Mouse (Mus musculus): ENCODE measurements around the gene Fto. TPM values are rescaled to one million over a fixed set of nuclear protein-coding genes. Genes with fewer than 3 reads are reported as not detected.

Fto gene
- polyA plus RNA-seq, 1 experiment from 2014 or later: 86.9 TPM

DNA sequence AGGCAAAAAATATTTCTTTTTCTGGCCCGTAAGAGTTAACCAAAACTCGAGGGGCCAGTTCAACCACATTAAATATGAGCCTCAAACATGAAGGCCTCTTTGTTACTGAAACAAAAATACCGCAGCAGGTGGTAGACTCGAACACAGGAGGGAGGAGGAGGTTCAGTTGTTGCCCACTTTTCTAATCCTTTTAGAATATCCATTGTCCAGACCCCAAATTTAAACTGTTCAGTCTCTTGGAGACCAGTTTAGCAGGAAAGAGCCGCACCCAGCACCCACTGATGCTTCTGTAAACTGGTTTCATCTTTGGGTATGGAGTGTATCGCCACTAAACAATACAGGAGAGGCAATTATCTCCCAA is 196.6 kb downstream of the Fto start:
- Histone ChIP-seq H3K4me2 (no peak overlapping the region), H3K4me3 (replicated peaks) (no peak overlapping the region), H3K9me3 (replicated peaks) (no peaks in the 10 kb centered on the region), H3K9ac (no peak overlapping the region), H3K27ac (no peak overlapping the region), H3K27me3 (no peaks in the 10 kb centered on the region), H3K4me1 (peaks cover 50% of the 10 kb centered on the region), H3K36me3 (no peaks in the 10 kb centered on the region)
- no peak for ATAC-seq (replicated peaks; ENCODE audit: low FRiP score)
- 78% methylated on average over 6 of the region's 6 CpGs for WGBS

- no peak overlapping the region for H3K4me2 ChIP-seq
- no peaks in the 10 kb centered on the region for H3K36me3 ChIP-seq
- H3K9ac ChIP-seq: no peak overlapping the region
- no peaks in the 10 kb centered on the region for H3K9me3 ChIP-seq (replicated peaks)
- peaks cover 52% of the 10 kb centered on the region for H3K4me1 ChIP-seq
- H3K27ac ChIP-seq: no peak overlapping the region
- H3K27me3 ChIP-seq: no peaks in the 10 kb centered on the region
- WGBS: 57% methylated on average over 5 of the region's 5 CpGs
- no peak for ATAC-seq (replicated peaks; ENCODE audit: low FRiP score)
- H3K4me3 ChIP-seq (replicated peaks): no peak overlapping the region
Observed at GRCm38 (mm10) chr8:91510716-91511115, 197.4 kb downstream of the Fto start.

GRCm38 (mm10) chr8:91511943-91512342 is 198.6 kb downstream of the Fto start:
- Histone ChIP-seq H3K27ac (no peak overlapping the region), H3K9me3 (replicated peaks) (no peaks in the 10 kb centered on the region), H3K27me3 (no peaks in the 10 kb centered on the region), H3K9ac (no peak overlapping the region), H3K4me3 (replicated peaks) (no peak overlapping the region), H3K4me1 (peaks cover 53% of the 10 kb centered on the region), H3K36me3 (no peaks in the 10 kb centered on the region), H3K4me2 (no peak overlapping the region)
- WGBS: 95% methylated on average over 4 of the region's 4 CpGs
- no peak for ATAC-seq (replicated peaks; ENCODE audit: low FRiP score)

DNA sequence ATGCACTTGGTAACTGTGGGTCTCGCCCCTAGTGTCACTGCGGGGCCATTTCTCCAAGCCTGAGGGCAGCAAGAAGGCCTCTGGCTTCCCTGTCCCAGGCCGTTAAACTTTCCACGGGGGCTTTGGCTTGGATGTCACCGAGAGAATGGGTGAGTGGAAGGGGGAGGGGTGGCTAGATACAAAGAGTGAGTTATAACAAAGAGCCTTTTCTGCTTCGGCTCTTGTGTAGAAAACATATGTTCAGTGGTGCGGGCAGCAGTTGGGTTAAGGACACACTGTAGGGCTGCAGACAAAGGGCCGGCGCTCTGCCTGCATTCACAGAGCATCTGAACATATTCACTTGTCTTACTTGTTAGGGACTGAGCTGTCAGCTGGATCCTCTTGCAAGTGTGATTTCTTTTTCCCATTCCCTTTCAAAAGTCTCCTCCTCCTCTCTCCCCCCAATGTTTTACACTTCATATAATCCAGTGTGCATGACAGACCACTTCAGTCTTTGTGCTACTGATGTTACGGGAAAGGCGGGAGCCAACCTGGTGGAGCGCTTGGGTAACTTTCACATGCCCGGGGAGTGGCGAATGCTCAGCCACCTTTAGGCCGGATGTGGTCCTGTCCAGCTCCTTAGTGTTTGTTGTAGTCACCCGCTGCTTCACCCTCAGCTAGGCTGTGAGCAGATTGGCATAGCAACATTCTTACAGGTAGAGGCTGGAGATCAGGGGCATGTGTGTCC is 201.6 kb downstream of the Fto start:
- Histone ChIP-seq H3K27ac (peak overlapping the region; percentile 43), H3K4me1 (peaks cover 50% of the 10 kb centered on the region), H3K27me3 (no peaks in the 10 kb centered on the region), H3K9ac (no peak overlapping the region), H3K4me2 (no peak overlapping the region), H3K4me3 (replicated peaks) (no peak overlapping the region), H3K36me3 (no peaks in the 10 kb centered on the region), H3K9me3 (replicated peaks) (no peaks in the 10 kb centered on the region)
- peak; percentile 55 for ATAC-seq (replicated peaks; ENCODE audit: low FRiP score)
- WGBS: 48% methylated on average over 16 of the region's 16 CpGs

- no peak overlapping the region for H3K9ac ChIP-seq
- no peaks in the 10 kb centered on the region for H3K9me3 ChIP-seq (replicated peaks)
- H3K4me2 ChIP-seq: no peak overlapping the region
- no peaks in the 10 kb centered on the region for H3K27me3 ChIP-seq
- peak; percentile 68 for ATAC-seq (replicated peaks; ENCODE audit: low FRiP score)
- 17% methylated on average over 7 of the region's 7 CpGs for WGBS
- peak overlapping the region; percentile 39; the same call in 1 of the 2 replicates for H3K27ac ChIP-seq
- no peak overlapping the region for H3K4me3 ChIP-seq (replicated peaks)
- peaks cover 50% of the 10 kb centered on the region for H3K4me1 ChIP-seq
- no peaks in the 10 kb centered on the region for H3K36me3 ChIP-seq
Observed at GRCm38 (mm10) chr8:91516422-91516821, 203.1 kb downstream of the Fto start.

DNA sequence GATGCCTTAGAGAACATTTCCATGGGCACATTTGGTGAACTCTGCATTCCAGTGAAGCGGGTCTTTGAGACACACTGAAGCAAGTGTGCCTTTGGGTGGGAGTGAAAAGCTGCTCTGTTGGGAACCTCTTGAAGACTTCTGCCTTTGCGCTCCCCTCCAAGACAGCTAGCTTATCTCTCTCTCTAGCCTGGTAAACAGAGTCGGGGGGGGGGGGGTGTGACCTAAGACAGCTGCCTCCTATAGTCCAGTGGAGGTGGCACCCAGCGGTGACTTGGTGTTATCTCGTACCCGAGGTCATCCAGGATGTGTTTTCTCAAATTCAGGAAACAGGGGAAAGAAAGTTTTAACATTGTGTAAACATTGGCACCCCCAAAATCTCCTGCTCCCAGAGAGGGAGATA is 204.8 kb downstream of the Fto start:
- H3K4me3 ChIP-seq (replicated peaks): no peak overlapping the region
- ATAC-seq (replicated peaks; ENCODE audit: low FRiP score): no peak
- H3K9ac ChIP-seq: no peak overlapping the region
- H3K36me3 ChIP-seq: no peaks in the 10 kb centered on the region
- H3K4me1 ChIP-seq: peaks cover 65% of the 10 kb centered on the region
- WGBS: 28% methylated on average over 6 of the region's 6 CpGs
- peaks cover 5% of the 10 kb centered on the region for H3K27me3 ChIP-seq
- no peak overlapping the region for H3K27ac ChIP-seq
- no peaks in the 10 kb centered on the region for H3K9me3 ChIP-seq (replicated peaks)
- H3K4me2 ChIP-seq: no peak overlapping the region

DNA sequence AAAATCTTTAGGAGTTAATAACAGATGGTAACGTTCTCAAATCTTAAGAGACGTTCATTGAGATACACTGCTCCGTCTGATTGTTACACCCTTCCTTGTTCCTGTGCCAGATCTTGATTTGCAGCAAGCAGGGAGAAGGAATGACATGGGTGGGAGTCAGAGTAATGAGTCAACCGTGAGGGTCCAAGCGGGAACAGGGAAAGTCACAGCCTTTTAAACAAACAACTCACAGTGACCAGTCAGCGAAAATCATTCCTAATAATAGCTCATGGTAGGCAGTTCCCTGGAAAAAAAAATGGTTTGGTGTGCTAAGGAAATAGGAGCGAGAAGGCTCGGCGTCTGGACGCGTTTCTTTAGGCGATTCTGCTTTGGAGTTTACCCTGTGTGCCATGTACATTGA is 208.9 kb downstream of the Fto start:
- H3K27me3 ChIP-seq: peaks cover 16% of the 10 kb centered on the region
- no peaks in the 10 kb centered on the region for H3K9me3 ChIP-seq (replicated peaks)
- 32% methylated on average over 12 of the region's 12 CpGs for WGBS
- H3K4me1 ChIP-seq: peaks cover 66% of the 10 kb centered on the region
- H3K4me3 ChIP-seq (replicated peaks): no peak overlapping the region
- ATAC-seq (replicated peaks; ENCODE audit: low FRiP score): no peak
- no peak overlapping the region for H3K9ac ChIP-seq
- H3K4me2 ChIP-seq: no peak overlapping the region
- no peak overlapping the region for H3K27ac ChIP-seq
- H3K36me3 ChIP-seq: no peaks in the 10 kb centered on the region

DNA sequence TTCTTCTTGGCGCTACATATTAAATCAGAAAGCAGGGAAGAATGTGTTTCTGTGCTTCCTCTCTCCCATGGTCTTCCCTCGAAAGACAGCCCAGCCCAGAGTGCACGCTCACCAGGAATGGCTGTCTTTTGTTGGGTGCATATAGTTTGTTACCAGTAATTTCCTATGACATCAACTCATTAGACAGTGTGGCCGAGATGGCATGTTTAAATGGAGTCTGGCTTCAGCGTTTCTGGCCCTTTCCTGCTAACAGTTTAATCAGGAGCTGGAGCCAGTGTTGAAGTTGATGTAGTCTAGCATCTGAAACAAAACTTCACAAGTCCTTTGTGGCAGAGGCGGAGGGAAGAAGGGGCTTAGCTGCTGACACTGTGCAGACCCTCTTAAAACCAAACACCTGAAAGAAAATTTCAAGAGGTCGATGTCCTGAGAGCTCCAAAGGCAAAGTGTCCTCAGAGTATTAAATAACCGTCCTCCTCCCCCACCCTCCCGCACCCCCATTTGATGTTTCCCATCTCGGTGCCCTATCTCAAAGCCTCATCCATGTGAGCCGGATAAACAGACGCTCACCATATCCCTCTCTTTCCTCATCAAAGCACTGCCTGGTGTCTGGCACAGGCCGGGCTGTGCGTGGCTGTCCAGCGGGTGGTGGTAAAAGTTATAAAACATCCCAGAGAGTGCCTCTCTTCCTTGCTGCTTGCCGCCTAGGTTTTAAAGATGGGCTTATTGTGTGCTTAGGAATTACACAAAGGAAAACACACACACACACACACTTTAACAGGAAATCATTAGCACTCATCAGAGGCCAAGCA is 210.9 kb downstream of the Fto start:
- Histone ChIP-seq H3K4me2 (no peak overlapping the region), H3K36me3 (no peaks in the 10 kb centered on the region), H3K9me3 (replicated peaks) (no peaks in the 10 kb centered on the region), H3K4me1 (peaks cover 49% of the 10 kb centered on the region), H3K27me3 (peaks cover 30% of the 10 kb centered on the region), H3K4me3 (replicated peaks) (no peak overlapping the region), H3K27ac (no peak overlapping the region), H3K9ac (no peak overlapping the region)
- 57% methylated on average over 16 of the region's 16 CpGs for WGBS
- no peak for ATAC-seq (replicated peaks; ENCODE audit: low FRiP score)

- H3K36me3 ChIP-seq: no peaks in the 10 kb centered on the region
- peaks cover 49% of the 10 kb centered on the region for H3K4me1 ChIP-seq
- H3K4me3 ChIP-seq (replicated peaks): no peak overlapping the region
- no peaks in the 10 kb centered on the region for H3K9me3 ChIP-seq (replicated peaks)
- WGBS: 30% methylated on average over 4 of the region's 4 CpGs
- ATAC-seq (replicated peaks; ENCODE audit: low FRiP score): no peak
- H3K9ac ChIP-seq: no peak overlapping the region
- no peak overlapping the region for H3K4me2 ChIP-seq
- H3K27me3 ChIP-seq: peaks cover 30% of the 10 kb centered on the region
- H3K27ac ChIP-seq: no peak overlapping the region
Observed at GRCm38 (mm10) chr8:91524865-91525250, 211.5 kb downstream of the Fto start.

DNA sequence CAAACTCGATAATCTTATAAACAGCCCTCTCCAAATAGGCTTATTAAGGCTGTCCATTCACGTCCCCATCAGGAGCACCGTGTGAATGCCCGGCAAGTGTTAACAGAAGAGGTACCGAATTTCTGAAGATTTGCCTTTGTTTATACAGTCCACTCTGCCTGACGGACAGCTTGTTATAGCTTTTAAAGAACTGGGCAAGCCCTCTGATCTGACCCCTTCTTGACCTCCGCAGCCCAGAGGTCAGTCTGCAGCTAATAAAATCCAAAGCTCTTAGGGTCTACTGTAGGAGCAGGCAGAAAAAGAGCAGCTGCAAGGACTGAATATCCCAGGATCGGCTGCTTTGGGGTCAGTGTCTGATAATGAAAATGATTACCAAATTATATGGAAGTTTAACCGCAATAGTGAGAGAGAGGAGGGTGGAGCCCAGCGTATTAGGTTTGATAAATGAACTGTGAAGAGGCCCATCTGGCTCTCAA is 212.1 kb downstream of the Fto start:
- WGBS: 17% methylated on average over 10 of the region's 10 CpGs
- Histone ChIP-seq H3K27me3 (peaks cover 30% of the 10 kb centered on the region), H3K36me3 (no peaks in the 10 kb centered on the region), H3K27ac (no peak overlapping the region), H3K4me2 (0 out of 2 replicates have a peak overlapping the region, but pooled peaks have one; percentile 6), H3K9me3 (replicated peaks) (no peaks in the 10 kb centered on the region), H3K9ac (no peak overlapping the region), H3K4me1 (peaks cover 49% of the 10 kb centered on the region), H3K4me3 (replicated peaks) (no peak overlapping the region)
- ATAC-seq (replicated peaks; ENCODE audit: low FRiP score): no peak

GRCm38 (mm10) chr8:91528967-91529366 is 215.6 kb downstream of the Fto start:
- Histone ChIP-seq H3K9me3 (replicated peaks) (no peaks in the 10 kb centered on the region), H3K4me1 (peaks cover 50% of the 10 kb centered on the region), H3K27me3 (peaks cover 35% of the 10 kb centered on the region), H3K4me2 (no peak overlapping the region), H3K4me3 (replicated peaks) (no peak overlapping the region), H3K9ac (no peak overlapping the region), H3K27ac (no peak overlapping the region), H3K36me3 (no peaks in the 10 kb centered on the region)
- 43% methylated on average over 2 of the region's 2 CpGs for WGBS
- ATAC-seq (replicated peaks; ENCODE audit: low FRiP score): no peak

DNA sequence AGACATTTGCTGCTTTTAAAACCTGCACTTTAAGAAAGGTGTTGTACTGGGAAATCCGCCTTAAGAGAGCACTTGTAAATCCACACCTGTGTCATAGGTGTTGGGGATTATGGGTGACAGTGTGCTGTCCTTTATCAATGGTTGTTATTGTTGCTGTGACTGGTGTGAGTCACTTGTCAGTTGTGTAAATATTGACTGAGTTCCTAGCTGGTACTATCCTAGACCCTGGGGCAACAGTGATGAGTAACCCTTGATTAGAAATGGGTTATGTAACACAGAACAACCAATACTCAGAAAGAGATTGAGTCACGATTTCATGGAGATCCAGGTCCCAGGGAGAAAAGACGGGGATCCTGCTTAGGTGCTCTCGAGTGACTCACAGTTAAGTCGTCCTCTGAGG is 216.4 kb downstream of the Fto start:
- Histone ChIP-seq H3K4me1 (peaks cover 48% of the 10 kb centered on the region), H3K9ac (no peak overlapping the region), H3K27ac (no peak overlapping the region), H3K4me2 (no peak overlapping the region), H3K27me3 (peaks cover 30% of the 10 kb centered on the region), H3K4me3 (replicated peaks) (no peak overlapping the region), H3K9me3 (replicated peaks) (no peaks in the 10 kb centered on the region), H3K36me3 (no peaks in the 10 kb centered on the region)
- 89% methylated on average over 5 of the region's 5 CpGs for WGBS
- ATAC-seq (replicated peaks; ENCODE audit: low FRiP score): no peak

All from kidney, embryonic 15.5 days (tissue).